Mouse (Mus musculus): ENCODE measurements around the gene Gprin1. TPM values are rescaled to one million over a fixed set of nuclear protein-coding genes. Genes with fewer than 3 reads are reported as not detected.

Gene Gprin1
- total RNA-seq, 2 experiments from 2014 or later, result 2.5 to 3.2 TPM

DNA sequence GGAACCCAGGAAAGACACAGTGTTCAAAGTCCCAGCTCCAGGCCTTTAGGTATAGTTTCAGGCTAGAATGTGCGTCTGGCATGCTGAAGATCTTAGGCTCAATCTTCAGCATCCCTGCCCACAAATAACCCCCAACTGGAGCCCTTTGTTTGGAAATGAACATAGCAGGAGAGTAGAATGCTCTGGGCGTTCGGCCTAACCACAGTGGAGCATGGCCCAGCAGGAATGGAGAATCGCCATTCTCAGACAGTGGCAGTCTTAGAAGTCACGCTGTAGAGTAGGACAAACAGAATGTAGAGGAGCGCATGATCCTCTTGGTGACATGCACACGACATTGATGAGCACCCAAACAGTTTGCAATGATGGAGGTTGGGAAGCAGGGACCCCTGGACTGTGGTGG is 11.2 kb upstream of the Gprin1 start:
- no peak for DNase-seq (ENCODE audit: low spot score in 2 of 2)

DNA sequence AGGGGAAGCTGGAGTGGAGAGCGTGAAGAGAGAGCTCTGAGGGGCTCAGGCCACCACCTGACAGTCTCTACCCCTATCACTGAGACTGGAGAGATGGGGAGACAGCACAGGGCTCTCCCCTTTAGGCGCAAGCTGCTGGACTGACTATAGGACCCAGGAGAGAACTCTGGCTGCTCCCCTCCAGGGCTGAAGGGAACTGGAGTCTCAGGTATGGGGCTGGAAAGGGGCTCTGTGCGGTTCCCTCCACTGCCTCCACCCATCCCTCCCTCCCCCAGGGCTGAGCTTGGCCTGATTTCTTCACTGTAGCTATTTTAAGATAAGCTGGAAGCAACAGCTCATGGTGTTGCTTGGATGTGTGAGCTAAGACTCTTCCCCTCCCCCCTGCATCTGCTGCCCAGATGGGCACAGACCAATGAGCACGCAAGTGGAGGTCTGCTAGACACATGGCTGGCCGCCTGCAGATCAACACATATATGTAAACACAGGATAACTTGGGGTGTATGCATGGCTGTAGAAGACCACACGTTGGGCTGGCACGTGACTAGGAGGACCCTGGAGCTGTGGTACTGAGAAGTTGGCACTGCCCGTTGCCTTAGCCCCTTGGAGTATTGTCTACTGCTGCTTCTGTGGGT is 10.6 kb upstream of the Gprin1 start:
- DNase-seq (ENCODE audit: low spot score in 2 of 2), result no peak

DNA sequence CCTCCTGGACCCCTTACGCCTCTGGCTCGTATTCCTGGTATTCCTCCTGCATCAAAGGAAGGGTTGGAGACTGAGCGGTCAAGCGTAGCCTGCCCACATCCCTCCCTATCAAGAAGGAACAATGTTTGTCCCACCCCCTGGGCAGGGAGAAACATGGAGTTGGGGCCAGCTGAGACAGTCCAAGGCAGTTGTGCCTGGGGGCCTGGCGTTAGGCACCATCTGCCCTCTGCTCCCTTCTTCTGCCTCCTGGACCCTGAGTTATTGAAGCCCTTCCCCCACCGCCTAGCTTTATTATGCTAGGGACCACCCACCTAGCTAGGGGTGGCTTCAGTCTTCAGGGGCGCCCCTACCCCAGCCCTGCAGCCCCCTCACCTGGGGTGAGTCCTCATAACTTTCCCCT is 9.8 kb upstream of the Gprin1 start:
- DNase-seq (ENCODE audit: low spot score in 2 of 2), result no peak

DNA sequence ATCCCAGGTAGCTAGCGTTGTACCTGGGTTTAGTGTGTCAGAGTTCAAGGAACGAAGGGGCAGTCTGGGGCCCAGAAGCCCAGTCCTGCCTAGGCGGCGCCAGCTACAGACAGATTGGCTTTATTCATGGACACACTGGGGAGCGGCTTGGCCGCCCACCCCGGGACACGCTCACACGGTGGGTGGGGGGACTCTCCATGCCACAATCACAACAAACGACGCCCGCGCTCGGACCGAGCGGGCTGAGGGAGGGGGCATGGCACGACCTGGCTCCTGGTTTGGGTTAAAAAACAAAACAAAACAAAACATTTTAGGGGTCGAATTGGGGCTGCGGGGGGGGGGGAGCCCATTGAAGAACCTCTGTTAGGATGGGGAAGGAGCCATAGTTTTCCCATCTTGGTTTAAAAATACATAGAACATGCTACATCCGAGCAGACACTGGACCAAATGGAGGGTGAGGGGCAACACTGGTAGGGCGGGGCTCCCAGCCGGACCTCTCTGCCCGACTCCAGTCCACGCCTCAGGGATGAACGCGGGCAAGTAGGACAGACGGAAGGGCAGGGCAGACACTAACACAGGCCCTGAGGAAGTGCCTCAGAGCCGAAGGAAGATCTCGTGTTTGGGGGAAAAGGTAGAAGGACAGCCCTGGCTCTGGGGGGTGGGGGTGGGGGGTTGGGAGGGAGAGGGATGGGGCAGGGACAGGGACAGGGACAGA is 9.2 kb upstream of the Gprin1 start:
- DNase-seq (ENCODE audit: low spot score in 2 of 2), result no peak

DNA sequence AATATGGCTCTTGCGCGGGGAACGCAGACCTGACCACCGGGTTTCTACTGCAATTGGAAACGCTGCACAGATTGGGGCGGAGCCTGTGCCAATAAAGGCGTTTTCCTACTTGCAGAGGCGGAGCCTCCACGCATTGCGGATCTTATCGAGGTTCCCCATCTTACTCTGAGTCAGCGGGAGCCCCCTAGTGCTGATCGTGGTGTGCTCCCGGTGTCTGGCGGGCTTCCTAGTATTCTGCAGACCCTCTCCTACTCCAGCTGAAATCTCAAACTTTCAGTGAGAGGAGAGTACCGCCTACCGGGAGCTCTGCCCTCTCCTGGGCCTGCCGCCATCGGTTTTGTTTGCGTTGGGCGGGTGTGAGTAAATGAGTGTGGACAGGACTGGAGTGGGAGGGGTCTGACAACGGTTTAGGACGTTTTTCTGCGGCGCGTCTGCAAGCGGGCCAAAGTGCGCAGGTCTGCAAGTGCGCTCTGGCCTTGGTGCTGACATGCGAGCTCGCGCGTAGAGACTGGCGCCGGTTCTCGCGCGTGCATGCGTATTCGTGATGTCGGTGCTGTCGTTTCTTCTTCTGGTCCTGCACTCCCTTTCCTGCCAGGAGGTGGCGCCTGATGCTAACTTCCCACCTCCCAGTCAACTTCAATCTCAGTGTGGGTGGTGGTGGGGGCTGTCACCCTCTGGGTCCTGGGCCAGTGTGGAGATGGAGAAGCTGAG is 8.5 kb upstream of the Gprin1 start:
- DNase-seq (ENCODE audit: low spot score in 2 of 2), result peak; percentile 55 to 64

DNA sequence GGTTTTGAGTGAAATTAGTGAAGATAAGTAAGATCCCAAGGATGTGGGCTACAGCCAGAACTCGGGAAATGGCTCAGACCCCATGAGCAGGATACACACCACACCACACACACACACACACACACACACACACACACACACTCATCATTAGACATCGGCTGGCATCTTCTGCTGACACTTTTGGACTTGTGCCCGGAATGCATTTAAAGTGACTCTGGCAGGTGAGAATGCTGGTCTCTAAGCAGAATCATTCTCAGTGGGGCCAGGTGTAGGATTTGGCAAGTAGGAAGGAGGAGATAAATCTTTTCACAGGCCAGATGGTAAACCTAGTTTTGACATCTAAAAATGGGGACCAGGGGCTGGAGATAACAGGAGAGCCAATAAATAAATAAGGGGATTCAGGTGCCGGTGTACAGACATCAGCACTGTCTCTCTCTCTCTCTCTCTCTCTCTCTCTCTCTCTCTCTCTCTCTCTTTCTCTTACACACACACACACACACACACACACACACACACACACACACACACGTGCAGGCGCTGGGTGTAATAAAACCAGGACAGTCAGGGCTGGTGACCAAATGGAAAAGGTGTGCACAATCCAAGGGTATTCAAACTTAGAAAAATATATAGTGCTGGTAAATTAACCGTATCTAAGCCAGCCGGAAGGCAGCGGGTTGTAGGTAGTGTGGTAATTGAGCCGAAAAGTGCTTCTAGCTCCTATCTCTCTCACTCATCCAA is 7.6 kb upstream of the Gprin1 start:
- no peak for DNase-seq (ENCODE audit: low spot score in 2 of 2)

DNA sequence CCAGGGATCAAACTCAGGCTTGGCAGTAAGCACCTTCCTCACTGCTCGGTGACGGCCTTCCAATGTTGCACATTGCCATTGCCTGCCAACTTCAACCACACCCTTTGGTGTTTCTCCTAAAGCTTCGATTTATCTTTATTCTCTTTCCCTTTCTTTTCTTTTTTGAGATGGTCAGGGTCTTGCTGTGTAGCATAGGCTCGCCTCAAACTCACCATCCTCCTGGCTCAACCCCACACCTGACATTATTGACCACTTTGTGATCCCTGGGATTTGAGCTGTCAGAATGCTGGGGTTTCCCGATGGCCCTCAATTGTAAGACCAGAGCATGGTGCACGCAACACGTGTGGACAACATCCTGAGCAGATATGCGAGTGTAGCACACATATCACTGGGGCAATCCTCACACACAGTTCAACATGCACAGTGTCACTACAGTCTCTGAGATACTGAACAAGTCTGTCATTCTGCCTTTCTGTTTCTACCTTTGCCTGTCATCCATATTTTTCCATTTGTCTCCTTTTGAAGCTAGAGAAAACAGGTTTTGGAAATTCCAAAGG is 6.6 kb upstream of the Gprin1 start:
- no peak for DNase-seq (ENCODE audit: low spot score in 2 of 2)

DNA sequence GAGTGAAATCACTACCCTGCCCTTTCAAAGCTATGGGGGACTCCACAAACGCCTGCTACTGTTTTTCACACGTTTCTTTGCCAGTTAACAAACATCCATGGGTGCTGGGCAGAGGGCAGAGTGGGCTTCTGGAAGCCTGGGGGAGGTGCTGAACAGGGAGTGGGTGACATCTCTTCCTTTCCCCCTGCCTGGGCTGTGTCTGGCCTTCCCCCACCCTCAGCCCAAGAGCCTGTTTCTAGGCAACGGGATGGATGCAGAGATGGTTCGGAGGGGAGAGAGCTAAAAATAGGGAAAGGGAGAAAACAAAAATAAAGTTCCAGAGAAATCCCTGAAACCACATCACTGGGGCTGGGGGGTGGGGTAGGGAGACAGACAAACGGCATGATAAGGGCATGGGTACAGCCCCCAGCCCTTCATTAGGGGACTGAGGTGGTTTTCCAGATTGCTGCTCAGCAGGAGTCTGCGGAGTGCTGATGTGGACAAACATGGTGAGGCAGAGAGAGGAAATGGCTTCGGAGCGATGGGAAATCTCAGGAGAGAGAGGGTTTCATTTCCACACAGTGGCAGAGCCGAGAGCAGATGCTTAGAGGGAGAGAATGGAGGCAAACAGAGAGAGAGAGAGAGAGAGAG is 5.6 kb upstream of the Gprin1 start:
- DNase-seq (ENCODE audit: low spot score in 2 of 2), result no peak

DNA sequence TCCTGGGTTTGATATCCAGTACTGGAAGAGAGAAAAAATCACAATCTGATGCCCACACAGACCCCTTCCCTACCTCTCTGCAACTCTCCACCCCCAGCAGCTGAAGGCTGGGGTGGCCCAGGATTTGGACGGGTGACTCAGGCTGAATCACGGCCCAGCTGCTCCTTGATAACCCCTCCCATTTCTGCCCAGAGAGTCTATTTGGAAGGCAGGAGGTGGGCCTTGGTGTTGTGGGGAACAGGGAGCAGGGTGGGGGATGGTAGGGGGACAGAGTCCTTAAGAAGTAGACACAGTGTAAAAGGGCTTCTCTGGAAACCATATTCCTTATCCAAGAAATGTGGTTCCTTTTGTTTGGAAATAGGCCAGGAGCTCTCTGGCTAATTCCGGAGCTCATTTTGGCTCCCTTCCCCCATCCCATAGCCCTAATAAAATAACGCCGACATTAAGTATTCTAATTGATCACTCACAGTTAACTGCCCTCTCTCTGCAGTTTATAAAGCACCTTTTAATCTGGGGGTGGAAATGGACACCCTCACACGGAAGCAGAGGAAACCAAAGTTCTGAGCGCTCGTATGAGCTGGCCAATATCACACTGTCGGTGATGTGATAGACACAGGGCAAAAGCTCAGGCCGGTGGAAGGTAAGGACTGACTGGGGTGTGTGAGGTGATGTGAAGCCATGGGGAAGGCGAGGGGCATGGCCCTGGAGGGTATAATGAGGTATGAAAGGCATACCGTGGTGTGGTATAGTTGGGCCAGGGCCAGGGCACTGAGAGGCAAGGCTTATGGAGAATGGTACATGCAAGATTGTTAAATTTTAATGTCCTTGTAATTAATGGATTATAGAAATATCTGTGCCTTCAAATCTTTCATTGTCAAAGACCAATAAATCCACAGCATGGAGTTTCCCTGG is 4.8 kb upstream of the Gprin1 start:
- no peak for DNase-seq (ENCODE audit: low spot score in 2 of 2)

DNA sequence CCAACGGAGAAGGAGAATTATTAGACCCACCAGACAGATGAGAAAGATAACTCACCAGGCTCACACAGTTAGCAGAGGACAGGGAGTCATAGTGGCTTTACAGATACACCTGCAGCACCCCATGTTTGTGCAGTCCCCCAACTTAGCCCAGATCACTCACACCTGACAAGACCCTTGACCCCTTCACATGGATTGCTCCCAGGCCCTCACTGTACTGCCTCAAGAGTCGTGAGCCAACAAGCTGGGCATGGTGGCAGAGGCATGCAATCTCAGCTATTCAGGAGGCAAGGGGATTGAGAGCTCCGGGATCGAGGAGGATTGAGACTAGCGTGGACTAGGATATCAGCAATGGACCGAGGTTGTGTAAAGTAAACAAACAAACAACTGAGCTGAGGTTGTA is 4.1 kb upstream of the Gprin1 start:
- DNase-seq (ENCODE audit: low spot score in 2 of 2), result no peak

DNA sequence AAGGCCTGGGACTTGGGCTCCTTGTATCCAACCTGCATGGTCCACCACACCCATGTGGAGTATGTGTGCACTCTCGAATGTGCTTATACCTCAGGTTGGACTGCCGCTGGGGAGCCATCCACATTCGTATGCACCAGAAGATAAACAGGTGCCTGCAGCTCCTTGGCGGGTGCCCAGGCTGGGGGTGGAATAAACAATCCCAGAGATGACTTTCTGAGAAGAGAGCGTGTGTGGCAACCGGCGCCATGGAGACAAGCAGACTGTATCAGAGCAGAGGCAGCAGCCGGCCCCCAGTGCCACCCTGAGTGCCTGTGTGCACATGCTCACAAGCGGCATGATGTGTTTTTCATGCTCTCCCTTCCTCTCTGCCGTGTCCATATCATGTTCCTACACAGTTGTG is 3.0 kb upstream of the Gprin1 start:
- no peak for DNase-seq (ENCODE audit: low spot score in 2 of 2)

DNA sequence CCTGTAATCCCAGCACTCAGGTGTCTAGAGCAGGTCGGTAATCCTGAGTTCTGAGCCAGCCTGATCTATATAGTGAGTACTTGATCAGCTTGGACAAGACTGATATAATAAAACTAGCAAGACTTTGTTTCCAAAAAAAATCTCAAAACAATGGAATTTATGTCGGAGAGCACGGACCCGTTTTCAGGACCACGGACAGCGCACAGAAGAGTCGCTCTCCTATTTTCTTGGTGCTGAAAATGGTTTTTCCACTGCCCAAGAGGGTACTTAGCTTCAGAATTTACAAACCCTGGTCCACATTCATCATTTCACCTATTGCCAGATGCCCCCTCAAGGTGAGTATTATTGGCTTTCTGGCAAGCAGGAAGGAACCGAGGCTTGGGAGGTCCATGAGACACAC is 1.0 kb upstream of the Gprin1 start:
- no peak for DNase-seq (ENCODE audit: low spot score in 2 of 2)

DNA sequence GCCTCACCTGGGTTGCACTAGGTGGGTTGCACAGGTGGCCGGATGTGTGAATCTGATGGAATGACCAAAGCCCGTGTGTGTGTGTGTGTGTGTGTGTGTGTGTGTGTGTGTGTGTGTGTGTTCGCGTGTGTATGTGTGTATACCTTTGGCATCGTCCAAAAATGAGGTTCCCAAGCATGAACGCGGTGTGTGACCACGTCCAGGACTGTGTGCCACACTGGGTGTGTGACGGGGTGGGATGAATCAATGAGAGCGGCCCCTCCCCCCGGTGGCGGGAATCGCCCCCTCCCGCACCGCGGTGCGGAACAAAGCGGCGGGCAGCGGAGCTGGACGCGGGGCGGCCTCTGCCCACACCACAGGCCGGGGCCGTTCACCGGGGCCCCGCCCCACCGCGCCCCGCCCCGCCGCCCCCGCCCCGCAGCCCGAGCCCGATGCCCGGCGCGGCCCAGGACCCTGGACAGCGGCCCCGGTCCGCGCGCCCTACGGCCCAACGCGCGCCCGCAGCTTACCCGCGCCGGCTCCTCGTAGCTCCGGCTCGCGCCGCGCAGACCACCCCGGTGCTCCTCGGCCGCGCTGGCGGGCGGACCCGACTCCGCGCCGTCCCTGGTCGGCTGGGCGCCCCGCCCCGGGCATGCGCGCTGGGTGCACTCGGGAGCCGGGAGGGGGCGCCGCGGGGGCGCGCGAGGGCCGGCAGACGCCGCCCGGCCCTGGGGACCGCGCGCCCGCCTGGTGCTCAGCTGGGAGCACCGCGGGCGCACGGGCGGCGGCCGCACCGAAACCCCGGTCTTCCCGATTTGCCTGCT is 412 bp downstream of the Gprin1 start:
- peak; percentile 25 to 26 for DNase-seq (ENCODE audit: low spot score in 2 of 2)

DNA sequence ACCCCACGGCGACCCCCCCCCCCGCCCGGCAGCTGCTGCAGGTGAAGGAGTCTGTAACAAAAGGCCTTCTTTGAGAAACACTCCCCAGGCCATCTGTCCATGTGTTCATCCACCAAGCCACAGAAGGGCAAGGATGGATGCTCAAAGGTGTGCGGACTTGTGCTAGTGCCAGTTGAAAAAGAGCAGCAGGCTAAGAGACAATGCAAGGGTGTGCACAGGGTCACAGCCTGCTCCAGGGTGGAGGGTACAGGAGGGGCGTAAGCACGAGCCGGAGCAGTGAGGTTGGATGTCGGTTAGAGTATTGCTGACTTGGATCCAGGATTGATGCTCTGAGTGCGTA is 983 bp downstream of the Gprin1 start:
- no peak for DNase-seq (ENCODE audit: low spot score in 2 of 2)

DNA sequence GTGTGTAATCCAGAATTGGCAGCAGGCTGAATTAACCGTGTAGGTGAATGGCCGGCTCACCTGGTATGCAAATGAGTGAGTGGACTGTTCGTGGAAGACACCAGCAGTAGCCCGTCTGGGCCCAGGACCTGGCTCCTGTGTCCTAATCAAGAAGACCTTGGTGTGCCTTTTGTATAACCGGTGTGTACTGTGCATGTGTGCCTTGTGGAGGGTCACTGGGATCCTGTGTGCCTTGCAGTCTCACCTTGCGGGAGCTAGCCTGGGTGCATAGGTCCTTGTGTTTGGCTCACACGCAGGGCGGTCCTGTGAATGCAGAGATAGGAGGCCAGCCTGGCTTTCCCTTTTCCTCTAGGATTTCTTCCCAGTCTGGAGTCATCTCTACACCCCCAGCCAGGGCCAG is 1.5 kb downstream of the Gprin1 start:
- DNase-seq (ENCODE audit: low spot score in 2 of 2), result no peak

DNA sequence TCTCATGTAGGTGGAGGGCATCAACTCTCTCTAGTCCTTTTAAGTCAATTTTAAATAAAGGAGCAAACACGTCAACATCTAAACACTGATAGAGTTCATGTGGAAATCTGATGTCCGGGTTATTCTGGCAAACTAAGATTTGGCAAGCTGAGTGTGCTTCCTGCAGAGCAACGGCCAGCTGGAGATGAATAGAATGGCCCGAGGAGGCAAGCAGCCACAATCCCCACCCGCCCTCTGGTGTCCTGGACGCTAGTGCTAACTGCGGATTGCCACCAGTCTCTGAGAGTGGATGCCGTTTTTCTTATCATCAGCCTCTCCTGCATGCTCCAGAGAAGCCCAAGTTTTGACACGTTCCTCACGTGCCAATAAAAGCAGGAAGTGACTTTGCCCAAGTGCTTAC is 2.8 kb downstream of the Gprin1 start:
- no peak for DNase-seq (ENCODE audit: low spot score in 2 of 2)

DNA sequence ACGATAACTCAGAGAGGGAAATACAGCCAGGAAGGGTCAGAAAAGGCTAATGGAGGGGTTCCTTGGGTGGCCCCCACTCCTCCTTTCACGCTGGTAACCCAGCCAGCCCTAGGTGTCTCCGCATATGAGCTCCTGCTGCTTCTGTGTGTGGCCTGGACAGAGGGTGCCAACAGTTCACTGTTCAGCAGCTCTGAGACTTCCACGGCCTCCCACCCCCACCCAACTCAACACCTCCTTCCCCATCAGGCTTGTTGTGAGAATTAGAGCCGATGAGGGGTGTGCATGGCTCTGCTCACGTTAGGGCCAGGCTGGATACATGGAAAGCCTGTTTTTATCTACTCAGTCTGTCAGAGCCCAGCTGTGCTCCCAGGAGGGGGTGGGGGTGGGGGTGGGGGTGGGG is 3.6 kb downstream of the Gprin1 start:
- no peak for DNase-seq (ENCODE audit: low spot score in 2 of 2)

DNA sequence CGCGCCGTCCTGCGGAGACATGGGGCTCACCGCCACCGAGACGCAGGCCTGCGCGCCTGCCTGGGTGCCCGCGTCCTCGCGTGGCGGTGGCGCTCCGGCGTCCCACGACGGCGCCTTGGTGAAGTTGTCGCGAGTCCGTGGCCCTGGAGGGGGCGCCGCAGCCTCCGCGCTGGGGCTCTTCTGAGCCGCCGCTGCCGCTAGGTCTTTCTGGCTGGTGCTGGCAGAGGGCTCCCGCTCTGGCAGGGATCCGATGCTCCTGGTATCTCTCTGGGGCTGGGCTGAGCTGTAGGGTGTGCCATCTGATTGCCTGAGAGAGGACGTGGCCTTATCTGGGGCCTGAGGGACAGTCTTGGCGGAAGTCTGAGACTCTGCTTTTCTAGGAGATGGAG is 11.5 kb downstream of the Gprin1 start:
- DNase-seq (ENCODE audit: low spot score in 2 of 2), result no peak

DNA sequence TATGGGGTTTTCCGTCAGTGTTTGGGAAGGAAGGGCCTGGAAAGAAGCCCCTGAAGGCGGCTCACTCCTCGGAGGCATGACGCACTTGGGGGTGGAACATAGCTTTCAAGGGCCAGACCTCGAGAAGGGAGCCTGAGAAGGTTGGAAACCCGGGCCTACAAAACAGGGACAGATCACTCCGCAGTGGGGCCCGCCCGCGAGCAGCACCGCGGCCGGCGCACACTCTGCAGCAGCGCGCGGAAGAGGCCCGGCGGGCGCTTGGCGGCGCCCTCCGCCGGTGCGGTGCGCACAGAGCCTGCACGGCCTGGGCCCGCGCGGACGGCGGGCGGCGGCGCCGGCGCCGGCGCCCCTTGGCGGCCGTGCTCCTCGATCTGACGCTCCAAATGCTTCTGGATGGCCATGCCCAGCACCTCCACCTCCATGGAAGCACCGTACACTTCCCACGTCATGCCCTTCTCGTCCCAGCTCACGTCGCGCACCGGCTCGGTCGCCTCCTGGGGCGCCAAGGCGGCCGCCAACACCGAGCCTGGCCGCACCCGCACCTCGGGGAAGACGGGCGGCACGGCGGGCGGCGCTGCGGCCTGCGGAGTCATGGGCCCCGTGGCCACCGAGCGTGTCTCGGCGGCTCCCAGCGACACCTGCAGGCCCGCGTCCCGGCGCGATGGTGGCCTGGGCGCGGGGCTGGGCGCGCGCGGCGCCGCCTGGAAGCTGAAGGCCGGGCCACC is 12.0 kb downstream of the Gprin1 start:
- no peak for DNase-seq (ENCODE audit: low spot score in 2 of 2)

Measured in adrenal gland, adult 18-20 months (tissue).